Mouse (Mus musculus): ENCODE results near the gene Prps1. TPM values are rescaled to one million over a fixed set of nuclear protein-coding genes. Genes with fewer than 3 reads are reported as not detected.
"Not testable (repeated sequence)": the region's sequence is repeated elsewhere in the genome, so short reads cannot be mapped to it uniquely, and the experiment has no call there.

The Prps1 gene
- polyA plus RNA-seq, 1 experiment, result 0.42 TPM

GRCm38 (mm10) chrX:140506436-140507180, 50.2 kb downstream of the Prps1 start:
- H3K36me3 ChIP-seq (ENCODE audit: control insufficient read depth), result no peaks in the 10 kb centered on the region
- H3K9me3 ChIP-seq (ENCODE audit: control insufficient read depth, low read length), result no peaks in the 10 kb centered on the region
- peaks cover 7% of the 10 kb centered on the region; the same call in 1 of the 2 replicates for H3K27me3 ChIP-seq (ENCODE audit: control insufficient read depth)
- no peak overlapping the region for H3K4me3 ChIP-seq (replicated peaks)
- TF ChIP-seq TAL1 (IDR thresholded peaks at IDR 0.05; ENCODE audit: low read length) (no peak), GATA1 (IDR thresholded peaks at IDR 0.05; ENCODE audit: low read length) (no peak)
- peaks cover 16% of the 10 kb centered on the region for H3K4me1 ChIP-seq (ENCODE audit: control insufficient read depth)

- Histone ChIP-seq H3K9me3 (ENCODE audit: control insufficient read depth, low read length) (no peaks in the 10 kb centered on the region), H3K27me3 (ENCODE audit: control insufficient read depth) (peaks cover 7% of the 10 kb centered on the region; the same call in 1 of the 2 replicates), H3K36me3 (ENCODE audit: control insufficient read depth) (no peaks in the 10 kb centered on the region), H3K4me1 (ENCODE audit: control insufficient read depth) (peaks cover 13% of the 10 kb centered on the region), H3K4me3 (replicated peaks) (no peak overlapping the region)
- no peak for TF ChIP-seq GATA1 (IDR thresholded peaks at IDR 0.05; ENCODE audit: low read length)
- no peak for TF ChIP-seq TAL1 (IDR thresholded peaks at IDR 0.05; ENCODE audit: low read length)
Measured at GRCm38 (mm10) chrX:140507377-140507776, 51.0 kb downstream of the Prps1 start.

- not testable (repeated sequence) for H3K36me3 ChIP-seq (ENCODE audit: control insufficient read depth); H3K9me3 ChIP-seq (ENCODE audit: control insufficient read depth, low read length); H3K27me3 ChIP-seq (ENCODE audit: control insufficient read depth); H3K4me3 ChIP-seq (replicated peaks)
- H3K4me1 ChIP-seq (ENCODE audit: control insufficient read depth), result peaks cover 13% of the 10 kb centered on the region
Measured at GRCm38 (mm10) chrX:140508791-140509190, 52.4 kb downstream of the Prps1 start.

DNA sequence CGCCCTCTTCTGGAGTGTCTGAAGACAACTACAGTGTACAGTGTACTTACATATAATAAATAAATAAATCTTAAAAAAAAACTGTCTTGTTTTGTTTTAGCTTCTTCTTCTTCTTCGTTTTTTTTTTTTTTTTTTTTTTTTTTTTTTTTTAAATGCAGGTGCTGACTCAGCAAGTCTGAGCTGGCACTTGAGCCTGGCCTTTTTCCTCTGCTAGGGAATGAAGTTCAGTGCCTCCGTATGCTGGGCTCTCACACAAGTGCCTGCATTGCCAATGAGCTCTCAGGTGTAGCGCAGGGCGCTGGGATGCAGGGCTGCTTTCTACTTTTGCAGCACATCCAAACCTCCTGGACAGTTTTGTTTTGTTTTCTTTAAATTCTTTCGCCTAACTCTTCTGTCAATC, 53.4 kb downstream of the Prps1 start:
- Histone ChIP-seq H3K4me1 (ENCODE audit: control insufficient read depth) (peaks cover 11% of the 10 kb centered on the region), H3K36me3 (ENCODE audit: control insufficient read depth) (no peaks in the 10 kb centered on the region), H3K27me3 (ENCODE audit: control insufficient read depth) (peaks cover 10% of the 10 kb centered on the region; the same call in 1 of the 2 replicates), H3K4me3 (replicated peaks) (no peak overlapping the region), H3K9me3 (ENCODE audit: control insufficient read depth, low read length) (no peaks in the 10 kb centered on the region)
- TF ChIP-seq GATA1 (IDR thresholded peaks at IDR 0.05; ENCODE audit: low read length), result no peak
- no peak for TF ChIP-seq TAL1 (IDR thresholded peaks at IDR 0.05; ENCODE audit: low read length)

GRCm38 (mm10) chrX:140510696-140511429, 54.5 kb downstream of the Prps1 start:
- no peak for TF ChIP-seq TAL1 (IDR thresholded peaks at IDR 0.05; ENCODE audit: low read length)
- no peak for TF ChIP-seq GATA1 (IDR thresholded peaks at IDR 0.05; ENCODE audit: low read length)
- H3K36me3 ChIP-seq (ENCODE audit: control insufficient read depth), result no peaks in the 10 kb centered on the region
- H3K9me3 ChIP-seq (ENCODE audit: control insufficient read depth, low read length), result no peaks in the 10 kb centered on the region
- no peak overlapping the region for H3K4me3 ChIP-seq (replicated peaks)
- H3K27me3 ChIP-seq (ENCODE audit: control insufficient read depth), result peaks cover 10% of the 10 kb centered on the region; the same call in 1 of the 2 replicates
- peaks cover 3% of the 10 kb centered on the region for H3K4me1 ChIP-seq (ENCODE audit: control insufficient read depth)

GRCm38 (mm10) chrX:140511687-140512651, 55.6 kb downstream of the Prps1 start:
- H3K27me3 ChIP-seq (ENCODE audit: control insufficient read depth), result peaks cover 10% of the 10 kb centered on the region; the same call in 1 of the 2 replicates
- H3K4me3 ChIP-seq (replicated peaks), result no peak overlapping the region
- H3K9me3 ChIP-seq (ENCODE audit: control insufficient read depth, low read length), result no peaks in the 10 kb centered on the region
- no peaks in the 10 kb centered on the region for H3K4me1 ChIP-seq (ENCODE audit: control insufficient read depth)
- H3K36me3 ChIP-seq (ENCODE audit: control insufficient read depth), result no peaks in the 10 kb centered on the region
- TF ChIP-seq TAL1 (IDR thresholded peaks at IDR 0.05; ENCODE audit: low read length) (no peak), GATA1 (IDR thresholded peaks at IDR 0.05; ENCODE audit: low read length) (no peak)

- Histone ChIP-seq H3K27me3 (ENCODE audit: control insufficient read depth) (peaks cover 10% of the 10 kb centered on the region; the same call in 1 of the 2 replicates), H3K36me3 (ENCODE audit: control insufficient read depth) (no peaks in the 10 kb centered on the region), H3K9me3 (ENCODE audit: control insufficient read depth, low read length) (no peaks in the 10 kb centered on the region), H3K4me3 (replicated peaks) (no peak overlapping the region), H3K4me1 (ENCODE audit: control insufficient read depth) (no peaks in the 10 kb centered on the region)
- TF ChIP-seq TAL1 (IDR thresholded peaks at IDR 0.05; ENCODE audit: low read length), result no peak
- TF ChIP-seq GATA1 (IDR thresholded peaks at IDR 0.05; ENCODE audit: low read length), result no peak
Measured at GRCm38 (mm10) chrX:140513379-140513778, 57.0 kb downstream of the Prps1 start.

DNA sequence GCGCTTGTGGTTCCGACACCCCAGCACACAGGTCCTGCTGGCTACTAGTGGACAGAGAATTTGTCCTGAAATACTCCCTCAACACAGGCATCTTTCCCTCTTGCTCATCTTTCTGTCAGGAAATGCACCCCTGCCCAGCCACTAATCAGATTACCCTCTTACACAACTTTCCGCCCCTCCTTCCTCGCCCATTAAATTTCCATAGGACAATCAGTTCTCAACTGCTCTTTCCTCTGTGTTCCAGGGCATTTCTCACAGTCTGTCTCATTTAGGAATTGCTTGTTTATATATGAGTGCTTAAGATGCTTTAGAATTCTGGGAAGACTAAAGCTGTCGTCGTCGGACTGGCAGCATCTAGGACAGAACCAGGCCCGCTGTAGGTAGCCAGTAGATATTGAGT, 61.9 kb downstream of the Prps1 start:
- Histone ChIP-seq H3K36me3 (ENCODE audit: control insufficient read depth) (no peaks in the 10 kb centered on the region), H3K4me1 (ENCODE audit: control insufficient read depth) (peaks cover 14% of the 10 kb centered on the region), H3K9me3 (ENCODE audit: control insufficient read depth, low read length) (no peaks in the 10 kb centered on the region), H3K4me3 (replicated peaks) (no peak overlapping the region), H3K27me3 (ENCODE audit: control insufficient read depth) (no peaks in the 10 kb centered on the region; the same call in 1 of the 2 replicates)
- TF ChIP-seq TAL1 (IDR thresholded peaks at IDR 0.05; ENCODE audit: low read length) (no peak), GATA1 (IDR thresholded peaks at IDR 0.05; ENCODE audit: low read length) (no peak)

All from erythroblast, embryonic 14.5 days (primary cell).